Mouse (Mus musculus): ENCODE data around the gene Zfp704.

Gene Zfp704

GRCm38 (mm10) chr3:9598061-9598460, 11.8 kb downstream of the Zfp704 start:
- in situ Hi-C loops (cut with MboI, MseI): no loop called here

GRCm38 (mm10) chr3:9594457-9594856, 15.4 kb downstream of the Zfp704 start:
- in situ Hi-C loops (cut with MboI, MseI): no loop called here

- in situ Hi-C loops (cut with MboI, MseI): no loop called here
These were observed 16.1 kb downstream of the Zfp704 start for GRCm38 (mm10) chr3:9593832-9594231.

GRCm38 (mm10) chr3:9591416-9592110, 18.3 kb downstream of the Zfp704 start:
- in situ Hi-C loops (cut with MboI, MseI): no loop called here

- in situ Hi-C loops (cut with MboI, MseI): no loop called here
These were observed 21.2 kb downstream of the Zfp704 start for GRCm38 (mm10) chr3:9588635-9589034.

GRCm38 (mm10) chr3:9587304-9587703, 22.6 kb downstream of the Zfp704 start:
- in situ Hi-C loops (cut with MboI, MseI): no loop called here

GRCm38 (mm10) chr3:9583516-9583915, 26.4 kb downstream of the Zfp704 start:
- in situ Hi-C loops (cut with MboI, MseI): no loop called here

- in situ Hi-C loops (cut with MboI, MseI): no loop called here
These were observed 28.7 kb downstream of the Zfp704 start for GRCm38 (mm10) chr3:9580952-9581798.

- in situ Hi-C loops (cut with MboI, MseI): no loop called here
These were observed 29.8 kb downstream of the Zfp704 start for GRCm38 (mm10) chr3:9580102-9580501.

- in situ Hi-C loops (cut with MboI, MseI): no loop called here
These were observed 30.7 kb downstream of the Zfp704 start for GRCm38 (mm10) chr3:9579028-9579643.

GRCm38 (mm10) chr3:9576872-9577271, 33.0 kb downstream of the Zfp704 start:
- in situ Hi-C loops (cut with MboI, MseI): no loop called here

- in situ Hi-C loops (cut with MboI, MseI): no loop called here
These were observed 35.6 kb downstream of the Zfp704 start for GRCm38 (mm10) chr3:9574305-9574704.

GRCm38 (mm10) chr3:9573581-9573980, 36.3 kb downstream of the Zfp704 start:
- in situ Hi-C loops (cut with MboI, MseI): no loop called here

- in situ Hi-C loops (cut with MboI, MseI): no loop called here
These were observed 37.6 kb downstream of the Zfp704 start for GRCm38 (mm10) chr3:9572261-9572660.

- in situ Hi-C loops (cut with MboI, MseI): no loop called here
These were observed 39.1 kb downstream of the Zfp704 start for GRCm38 (mm10) chr3:9570782-9571181.

- in situ Hi-C loops (cut with MboI, MseI): loop anchor here (10.0 kb wide), 1 partner anchor 415 kb away; no protein-coding TSS in a partner anchor
These were observed 40.2 kb downstream of the Zfp704 start for GRCm38 (mm10) chr3:9569706-9570105.

- in situ Hi-C loops (cut with MboI, MseI): loop anchor here (10.0 kb wide), 1 partner anchor 414 kb away; no protein-coding TSS in a partner anchor
These were observed 41.2 kb downstream of the Zfp704 start for GRCm38 (mm10) chr3:9568565-9569228.

- in situ Hi-C loops (cut with MboI, MseI): loop anchor here (10.0 kb wide), 1 partner anchor 413 kb away; no protein-coding TSS in a partner anchor
These were observed 41.9 kb downstream of the Zfp704 start for GRCm38 (mm10) chr3:9567948-9568347.

GRCm38 (mm10) chr3:9566831-9567230, 43.1 kb downstream of the Zfp704 start:
- in situ Hi-C loops (cut with MboI, MseI): loop anchor here (10.0 kb wide), 1 partner anchor 412 kb away; no protein-coding TSS in a partner anchor

GRCm38 (mm10) chr3:9563562-9563961, 46.3 kb downstream of the Zfp704 start:
- in situ Hi-C loops (cut with MboI, MseI): loop anchor here (10.0 kb wide), 1 partner anchor 409 kb away; no protein-coding TSS in a partner anchor

- in situ Hi-C loops (cut with MboI, MseI): loop anchor here (10.0 kb wide), 1 partner anchor 408 kb away; no protein-coding TSS in a partner anchor
These were observed 47.1 kb downstream of the Zfp704 start for GRCm38 (mm10) chr3:9562649-9563328.

Data from T-helper 2 cell (primary cell).